Mouse (Mus musculus): Measurements from ENCODE around the gene Agrp.

Agrp gene

DNA sequence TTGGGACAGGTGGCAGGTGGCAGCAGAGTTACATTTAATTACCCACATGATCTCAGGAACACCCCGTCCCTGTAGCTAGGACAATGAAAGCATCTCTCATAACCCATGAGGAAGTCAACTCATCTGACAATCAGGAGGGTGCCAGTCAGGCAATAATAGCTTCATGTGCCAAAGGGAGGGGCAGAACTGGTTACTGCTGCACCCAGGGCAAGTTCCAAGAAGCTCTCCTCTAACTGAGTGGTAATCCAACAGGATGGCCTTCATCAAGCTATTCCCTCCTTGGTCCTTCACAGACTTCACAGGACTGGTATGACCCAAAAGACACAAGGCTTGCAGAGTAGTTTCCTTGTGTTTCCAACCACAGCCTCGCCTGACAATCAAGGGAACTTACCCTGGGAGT, 87.1 kb downstream of the Agrp start:
- no peak for DNase-seq (ENCODE audit: low spot score in 2 of 2)

DNA sequence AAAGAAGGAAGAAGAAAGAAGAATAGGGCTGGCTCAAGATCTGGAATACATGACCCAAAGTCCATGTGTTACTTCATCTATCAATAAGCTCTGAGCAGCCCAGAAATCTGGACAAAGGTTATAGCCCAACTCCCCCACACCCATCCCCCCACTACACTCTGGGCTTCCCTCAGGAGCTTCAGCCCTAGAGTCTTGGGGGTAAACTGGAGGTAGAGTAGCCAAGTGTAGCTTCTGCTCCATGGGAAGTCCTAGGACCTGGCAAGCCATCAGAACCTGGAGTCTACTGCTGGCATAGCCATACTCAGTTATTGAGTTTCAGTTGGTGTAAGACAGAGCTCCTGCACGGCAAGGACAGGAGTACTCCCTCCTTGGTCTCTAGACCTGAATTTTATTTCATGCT, 87.7 kb downstream of the Agrp start:
- DNase-seq (ENCODE audit: low spot score in 2 of 2), result no peak

DNA sequence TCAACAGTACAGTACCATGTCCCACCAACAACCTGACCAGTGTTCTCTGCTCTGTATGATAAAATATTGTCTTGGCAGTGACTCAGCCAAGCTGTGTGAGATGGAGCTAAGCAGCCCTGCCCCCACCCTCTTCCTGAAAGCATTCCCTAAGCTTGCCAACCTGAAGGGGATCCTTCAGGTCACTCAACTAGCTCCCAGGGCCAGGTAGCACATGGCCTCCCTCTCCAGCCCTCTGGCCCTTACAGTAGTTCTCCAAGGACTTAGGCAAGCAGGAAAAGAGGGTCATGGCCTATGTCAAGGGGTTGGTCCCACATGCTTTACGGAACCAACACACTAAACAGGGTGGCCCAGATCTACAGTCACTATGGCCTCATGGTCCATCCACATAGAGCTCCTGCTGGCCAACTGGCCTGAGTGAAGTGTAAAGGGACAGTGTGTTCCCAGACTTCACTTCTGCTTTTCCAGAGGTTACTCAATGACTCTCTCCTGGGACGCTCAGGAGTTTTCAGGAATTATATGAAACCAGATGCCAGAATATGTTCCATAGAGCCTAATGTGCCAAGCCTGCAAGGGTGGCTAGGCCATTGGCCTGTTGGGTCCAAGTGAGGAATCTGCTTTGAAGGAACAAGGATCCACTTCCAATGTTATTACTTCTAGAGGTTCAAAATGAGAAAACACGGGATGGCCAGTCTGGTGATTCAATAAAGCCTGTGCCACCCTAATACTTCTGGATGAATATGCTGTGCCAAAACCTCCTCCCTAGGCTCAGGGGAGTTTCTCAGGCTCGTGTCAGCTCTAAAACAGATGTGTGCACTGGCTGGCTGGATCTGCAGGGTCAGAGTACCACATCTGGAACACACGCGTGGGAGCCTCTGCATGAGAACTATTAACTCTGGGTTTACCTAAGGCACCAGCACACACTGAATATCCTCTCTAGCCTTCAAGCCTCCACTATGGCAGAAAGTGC, 90.5 kb downstream of the Agrp start:
- DNase-seq (ENCODE audit: low spot score in 2 of 2), result no peak

DNA sequence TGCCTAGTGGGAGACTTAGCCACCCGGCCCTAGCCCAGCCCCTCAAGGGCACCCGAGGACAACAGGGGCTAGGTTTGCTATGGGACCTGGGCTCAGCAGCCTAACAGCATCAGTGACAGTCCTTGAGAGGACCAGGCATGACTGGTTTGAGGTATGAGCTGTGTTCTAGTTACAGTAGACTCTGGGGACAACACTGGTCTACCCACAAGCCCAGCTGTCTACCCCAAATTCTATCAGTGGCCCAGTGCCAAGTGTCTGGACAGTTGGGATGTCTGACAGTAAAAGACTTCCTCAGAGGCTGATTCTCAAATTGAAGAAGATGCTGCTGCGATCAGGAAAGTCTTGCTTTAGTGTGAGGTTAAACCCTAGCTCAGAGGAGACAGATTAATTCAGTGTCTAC, 91.9 kb downstream of the Agrp start:
- peak; percentile 47 for DNase-seq (ENCODE audit: low spot score in 2 of 2)

DNA sequence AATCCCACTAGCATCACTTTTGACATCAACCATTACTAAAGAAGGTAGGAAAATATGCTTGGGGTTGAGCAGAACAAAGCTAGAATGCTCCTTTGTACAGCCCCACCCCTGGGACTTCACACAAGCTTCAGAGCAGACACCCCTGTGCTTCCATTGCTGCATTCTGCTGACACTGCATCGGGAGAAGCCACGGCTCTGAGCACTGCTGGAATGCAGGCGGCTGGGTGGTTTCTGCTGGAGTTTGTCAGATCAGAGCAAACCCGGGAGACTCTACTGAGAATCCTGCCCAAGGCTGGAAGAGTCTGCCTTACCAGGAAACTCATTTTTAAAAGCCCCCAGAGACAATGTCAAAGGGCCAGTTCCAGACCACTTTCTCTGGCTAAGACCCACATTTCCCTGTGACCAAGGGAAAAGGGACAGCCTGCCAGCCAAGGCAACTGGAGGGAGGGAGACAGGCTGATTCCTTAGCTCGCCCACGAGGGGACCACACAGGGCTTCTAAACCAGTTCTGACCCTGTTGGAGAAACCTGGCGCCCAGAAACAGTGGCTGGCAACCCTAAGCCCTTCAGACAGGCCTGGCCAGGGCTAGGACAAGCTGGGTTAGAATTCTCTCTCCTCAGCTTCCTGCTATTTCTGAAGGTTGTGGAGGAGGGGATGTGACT, 92.5 kb downstream of the Agrp start:
- no peak for DNase-seq (ENCODE audit: low spot score in 2 of 2)

DNA sequence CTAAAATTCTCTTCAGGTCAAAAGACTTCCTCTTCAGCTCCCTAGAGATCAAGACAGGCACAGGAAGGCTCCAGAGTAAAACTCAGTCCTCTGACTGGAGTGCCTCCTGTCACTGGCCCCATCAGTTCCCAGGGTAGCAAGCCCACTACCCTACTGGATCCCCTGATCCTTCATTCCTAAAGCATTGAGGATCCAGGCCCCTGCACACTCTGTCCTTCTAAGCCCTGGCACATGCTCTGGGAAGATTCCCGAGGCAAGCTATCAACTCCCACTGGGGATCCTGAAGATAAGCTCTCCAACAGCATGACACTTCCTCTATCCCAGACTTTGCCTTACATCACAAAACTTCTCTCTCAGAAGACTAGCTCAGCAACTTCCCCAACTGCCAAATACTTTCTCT, 93.5 kb downstream of the Agrp start:
- no peak for DNase-seq (ENCODE audit: low spot score in 2 of 2)

DNA sequence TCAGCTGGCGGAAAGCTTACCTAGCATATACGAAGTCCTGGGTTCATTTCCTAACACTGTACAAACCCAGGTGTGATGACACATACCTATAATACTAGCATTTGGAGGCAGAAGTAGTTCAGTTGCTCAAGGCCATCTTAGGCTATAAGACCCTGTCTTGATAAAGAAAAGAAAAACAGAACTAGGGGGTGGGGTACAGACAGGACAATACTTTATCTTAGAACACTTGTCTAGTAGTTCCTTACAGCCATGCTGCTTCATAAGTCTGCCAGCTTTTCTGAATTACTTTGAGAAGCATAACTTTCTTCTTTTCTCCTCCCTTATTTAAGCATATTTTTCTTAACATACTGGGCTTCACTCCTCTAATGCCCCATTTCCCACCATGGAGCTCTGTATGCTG, 94.4 kb downstream of the Agrp start:
- no peak for DNase-seq (ENCODE audit: low spot score in 2 of 2)

DNA sequence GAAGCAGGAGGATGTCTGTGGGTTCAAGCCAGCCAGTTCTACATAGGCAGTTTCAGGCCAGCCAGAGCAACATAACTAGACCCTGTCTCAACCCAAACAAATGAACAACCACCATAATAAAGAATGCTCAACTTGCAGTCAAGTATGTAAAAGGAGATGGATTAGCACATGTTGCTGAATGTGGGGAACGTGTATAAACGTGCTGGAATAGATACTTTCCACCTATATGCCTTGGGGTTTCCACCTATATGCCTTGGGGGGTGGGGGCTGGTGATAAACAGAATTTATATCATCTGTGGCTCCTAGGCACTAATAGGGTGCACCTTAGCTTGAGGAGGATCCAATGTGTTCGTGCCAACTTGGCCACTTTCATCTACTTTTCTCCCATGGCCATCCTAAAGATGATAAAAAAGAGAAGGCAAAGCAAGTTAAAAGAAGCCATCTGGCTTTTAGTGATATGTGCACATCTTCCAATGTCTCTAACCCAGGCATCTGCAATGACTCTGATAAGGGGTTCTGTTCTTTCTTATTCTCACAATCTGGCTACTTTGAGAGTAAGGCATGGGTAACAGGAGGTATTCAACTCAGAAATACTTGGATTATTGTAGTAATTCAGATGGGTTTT, 95.0 kb downstream of the Agrp start:
- DNase-seq (ENCODE audit: low spot score in 2 of 2), result no peak

DNA sequence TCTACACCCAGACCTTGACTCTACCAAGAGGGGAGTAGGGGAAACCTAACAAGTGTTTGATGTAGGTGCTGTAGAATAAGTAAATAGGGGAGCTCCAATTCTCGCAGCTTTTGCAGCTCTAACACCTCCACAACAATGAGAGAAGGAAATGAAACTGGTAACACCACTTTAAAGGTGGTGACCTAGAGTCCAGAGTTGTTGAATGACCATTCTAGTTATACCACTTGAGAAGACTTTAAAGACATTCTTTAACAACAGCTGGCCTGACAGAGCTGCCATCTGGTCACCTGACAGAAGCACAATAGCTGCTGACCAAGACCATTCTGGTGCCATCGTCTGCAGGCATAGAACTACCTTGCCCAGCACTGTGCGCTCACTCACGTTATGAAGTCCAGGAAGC, 98.3 kb downstream of the Agrp start:
- no peak for DNase-seq (ENCODE audit: low spot score in 2 of 2)

DNA sequence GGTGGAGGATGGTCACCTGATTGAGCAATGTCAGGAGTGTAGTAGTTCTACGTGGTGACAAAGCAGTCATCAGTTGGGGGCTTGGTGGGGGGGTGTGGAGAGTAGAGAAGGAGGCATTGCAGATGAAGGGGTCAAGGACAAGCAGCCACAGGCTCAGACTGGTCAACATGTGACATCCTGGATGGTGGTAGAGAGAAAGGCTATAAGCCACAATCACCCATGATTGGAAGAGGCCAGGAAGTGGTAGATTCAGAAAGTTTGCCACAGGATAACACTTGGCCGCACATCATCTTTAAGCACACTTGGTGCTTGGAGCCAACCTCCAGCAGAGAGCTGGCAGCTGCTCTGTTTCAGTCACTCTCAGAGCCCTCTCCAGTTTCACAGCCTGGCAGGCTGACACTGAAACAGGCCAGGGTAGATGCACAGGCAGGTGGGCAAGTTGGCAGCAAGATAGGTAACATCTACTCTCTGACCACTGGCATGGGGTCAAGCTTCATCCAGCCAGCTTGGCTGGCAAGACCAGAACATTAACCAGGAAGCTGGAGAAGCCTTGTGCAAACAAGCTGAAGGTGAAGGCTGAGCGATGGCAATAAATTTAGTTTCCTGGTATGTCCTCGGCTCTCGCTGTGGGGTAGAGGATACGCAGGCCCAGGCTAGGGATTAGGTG, 100.0 kb downstream of the Agrp start:
- no peak for DNase-seq (ENCODE audit: low spot score in 2 of 2)

DNA sequence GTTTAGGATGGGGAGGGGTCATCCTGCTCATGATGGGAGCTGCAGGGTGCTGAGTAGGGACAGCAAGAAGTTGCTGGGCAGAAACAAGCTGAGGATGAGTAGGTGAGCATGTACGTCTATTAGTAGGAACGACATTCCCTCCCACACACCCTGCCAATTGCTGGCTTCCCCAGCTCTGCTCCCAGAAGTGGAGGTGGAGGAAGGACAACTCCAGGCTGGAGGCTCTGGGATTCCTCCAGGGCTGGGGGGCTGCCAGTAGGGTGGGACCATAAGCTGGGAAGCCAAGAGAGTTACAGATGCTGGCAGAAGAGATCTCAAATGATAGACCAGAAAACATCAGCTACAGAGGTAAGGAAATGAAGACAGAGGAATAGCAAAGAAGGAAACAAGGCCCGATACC, 100.6 kb downstream of the Agrp start:
- peak; percentile 56 to 64 for DNase-seq (ENCODE audit: low spot score in 2 of 2)

DNA sequence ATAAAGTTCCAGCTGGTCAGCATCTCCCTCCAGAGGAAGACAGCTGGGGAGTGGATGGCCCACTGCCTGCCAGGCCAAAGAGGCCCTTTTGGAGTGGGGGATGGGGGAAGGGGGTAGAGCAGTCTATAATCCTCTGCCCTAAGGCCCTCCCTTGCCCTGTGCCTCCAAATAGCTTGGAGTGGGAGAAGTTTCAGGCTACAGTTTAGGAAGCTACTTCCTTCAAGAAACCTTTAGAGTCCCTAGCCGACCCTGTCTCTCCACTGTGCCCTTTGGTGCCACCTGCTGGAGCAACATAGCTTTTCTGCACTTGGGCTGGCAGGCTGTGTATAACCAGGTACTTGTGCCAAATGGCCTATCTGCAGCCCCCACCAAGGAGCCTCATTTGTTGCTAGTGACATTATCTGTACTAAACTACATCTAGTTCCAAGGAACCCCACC, 103.3 kb downstream of the Agrp start:
- DNase-seq (ENCODE audit: low spot score in 2 of 2), result peak; percentile 64 to 67

DNA sequence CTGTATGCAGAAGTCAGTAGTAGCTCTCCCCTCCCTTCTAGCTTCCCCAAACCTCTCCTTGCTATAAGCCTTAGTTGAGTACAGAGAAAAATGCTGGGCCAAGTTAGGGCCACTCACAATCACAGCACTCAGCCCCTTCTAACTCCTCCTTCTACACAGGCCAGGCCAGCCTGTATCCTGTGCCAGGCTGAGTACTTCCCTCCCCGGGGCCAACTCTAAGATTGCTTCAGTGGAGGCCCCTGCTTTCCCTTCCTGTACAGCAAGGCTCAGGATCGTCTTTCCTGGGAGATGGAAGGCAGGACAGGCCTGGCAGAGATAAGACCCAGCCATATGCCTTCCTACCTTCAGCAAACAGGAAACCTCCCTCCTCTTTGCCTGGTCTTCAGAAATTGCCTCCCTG, 103.8 kb downstream of the Agrp start:
- no peak for DNase-seq (ENCODE audit: low spot score in 2 of 2)

DNA sequence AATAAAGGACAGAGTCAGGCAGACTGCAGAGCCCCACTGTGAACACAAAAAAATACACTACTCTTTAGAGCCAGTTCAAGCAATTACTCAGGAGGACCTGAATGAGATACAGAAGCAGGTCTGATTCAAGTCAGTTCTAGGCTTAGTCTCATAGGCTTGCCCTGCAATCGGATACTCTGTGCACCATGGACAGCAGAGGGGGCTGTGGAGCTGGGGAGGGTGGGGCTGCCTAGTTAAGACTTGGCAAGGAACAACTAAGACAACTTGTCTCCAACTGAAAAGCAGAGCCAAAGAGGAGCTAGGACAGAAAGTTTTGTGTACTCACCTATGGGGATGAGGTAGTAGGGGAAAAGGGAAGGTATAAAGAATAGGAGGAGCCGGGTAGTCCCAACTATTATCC, 105.4 kb downstream of the Agrp start:
- no peak for DNase-seq (ENCODE audit: low spot score in 2 of 2)

DNA sequence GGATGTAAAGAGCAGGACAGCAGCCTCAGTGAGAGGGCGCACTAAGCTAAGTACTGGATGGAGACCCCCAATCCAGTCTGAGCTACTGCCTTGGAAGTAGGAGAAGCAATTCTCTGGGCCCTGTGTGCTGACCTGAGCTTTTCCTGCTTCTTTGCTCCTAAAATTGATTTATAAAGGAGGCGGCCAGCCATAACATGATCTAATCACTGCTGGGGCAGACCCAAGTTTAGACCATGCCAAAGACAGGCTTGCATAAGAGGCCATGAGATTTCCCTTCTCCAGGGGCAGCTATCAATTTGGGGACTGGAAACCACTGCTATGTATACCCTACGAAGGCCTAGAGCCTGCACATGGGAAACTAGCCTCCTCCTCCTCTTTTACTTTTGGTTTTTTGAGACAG, 107.9 kb downstream of the Agrp start:
- no peak for DNase-seq (ENCODE audit: low spot score in 2 of 2)

DNA sequence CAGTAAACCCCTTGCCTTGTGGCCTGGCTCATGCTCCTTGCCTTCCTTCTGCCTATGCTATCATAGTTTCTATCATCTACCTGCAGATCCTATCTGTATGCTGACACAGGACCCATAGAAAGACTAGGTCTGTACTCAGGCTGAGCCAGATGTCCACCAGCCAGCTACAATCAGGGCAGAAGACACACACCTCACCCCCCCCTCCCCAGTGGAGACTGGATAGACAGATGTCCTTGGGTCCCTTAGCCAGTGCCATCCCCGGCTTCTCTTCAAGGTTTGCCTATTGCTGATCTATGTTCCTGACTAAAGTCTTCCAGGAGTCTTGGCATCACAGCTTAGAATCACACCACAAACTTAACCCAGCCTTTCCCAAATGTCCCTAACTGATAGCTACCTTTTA, 109.0 kb downstream of the Agrp start:
- no peak for DNase-seq (ENCODE audit: low spot score in 2 of 2)

DNA sequence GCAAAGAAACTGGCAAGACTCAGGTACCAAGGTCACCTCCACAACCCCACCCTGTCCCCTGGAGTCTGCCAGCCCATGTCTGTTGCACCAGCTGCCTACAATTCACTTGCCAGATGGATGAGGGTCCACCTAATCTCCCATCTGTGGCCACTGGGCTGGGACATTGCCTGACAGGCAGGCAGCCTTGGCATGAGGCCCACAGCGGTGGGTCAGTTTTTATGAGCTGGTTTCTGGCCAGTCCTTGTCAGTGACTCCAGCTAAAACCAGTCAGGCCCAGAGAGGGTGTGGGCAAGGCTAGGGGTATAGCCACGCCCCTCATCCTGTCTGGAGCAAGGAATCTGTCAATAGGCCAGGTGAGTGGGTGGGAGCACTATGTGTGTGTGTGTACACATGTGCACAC, 110.1 kb downstream of the Agrp start:
- DNase-seq (ENCODE audit: low spot score in 2 of 2), result no peak

DNA sequence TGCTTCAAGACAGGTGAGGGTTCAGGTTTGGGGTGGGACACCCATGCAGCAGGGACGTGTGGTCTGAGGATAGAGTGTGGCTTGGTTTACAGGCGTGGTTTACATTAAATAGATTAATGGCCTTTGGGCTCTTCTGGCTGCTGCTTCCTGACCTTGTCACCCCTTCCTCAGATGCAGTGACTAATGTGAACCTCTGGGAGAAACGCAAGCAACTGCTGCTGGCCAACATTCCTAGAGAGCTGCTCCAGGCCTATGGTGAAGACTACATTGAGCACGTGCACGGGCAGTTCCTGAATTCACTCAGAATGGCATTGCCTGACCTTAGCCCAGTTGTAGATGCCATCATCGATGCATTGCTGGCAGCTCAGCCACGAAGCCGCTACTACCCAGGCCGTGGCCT, 114.3 kb downstream of the Agrp start:
- DNase-seq (ENCODE audit: low spot score in 2 of 2), result no peak

DNA sequence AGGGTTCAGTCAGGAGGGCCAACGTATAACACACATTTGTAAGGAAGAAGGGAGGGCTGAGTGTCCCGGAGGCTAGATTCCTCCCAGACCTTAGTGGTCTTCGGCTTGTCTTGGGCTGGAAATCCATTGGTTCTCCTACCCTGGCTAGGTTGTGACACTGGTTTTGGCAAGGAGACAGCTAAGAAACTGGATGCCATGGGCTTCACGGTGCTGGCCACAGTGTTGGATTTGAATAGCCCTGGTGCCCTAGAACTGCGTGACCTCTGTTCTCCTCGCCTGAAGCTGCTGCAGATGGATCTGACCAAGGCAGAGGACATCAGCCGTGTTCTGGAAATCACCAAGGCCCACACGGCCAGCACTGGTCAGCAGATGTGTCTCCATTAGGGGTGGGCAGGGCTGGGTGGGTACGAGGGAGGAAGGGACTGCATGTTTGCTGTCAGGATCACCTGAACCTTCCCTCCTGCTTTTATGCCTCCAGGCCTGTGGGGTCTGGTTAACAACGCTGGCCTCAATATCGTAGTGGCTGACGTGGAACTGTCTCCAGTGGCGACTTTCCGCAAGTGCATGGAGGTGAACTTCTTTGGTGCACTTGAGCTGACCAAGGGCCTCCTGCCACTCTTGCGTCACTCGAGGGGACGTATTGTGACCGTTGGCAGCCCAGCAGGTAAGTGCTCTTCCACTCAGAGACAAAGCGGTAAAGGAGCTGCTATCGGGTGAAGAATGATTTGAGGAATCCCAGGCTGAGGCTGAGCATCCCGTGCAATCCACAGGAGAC, 115.0 kb downstream of the Agrp start:
- DNase-seq (ENCODE audit: low spot score in 2 of 2), result no peak

DNA sequence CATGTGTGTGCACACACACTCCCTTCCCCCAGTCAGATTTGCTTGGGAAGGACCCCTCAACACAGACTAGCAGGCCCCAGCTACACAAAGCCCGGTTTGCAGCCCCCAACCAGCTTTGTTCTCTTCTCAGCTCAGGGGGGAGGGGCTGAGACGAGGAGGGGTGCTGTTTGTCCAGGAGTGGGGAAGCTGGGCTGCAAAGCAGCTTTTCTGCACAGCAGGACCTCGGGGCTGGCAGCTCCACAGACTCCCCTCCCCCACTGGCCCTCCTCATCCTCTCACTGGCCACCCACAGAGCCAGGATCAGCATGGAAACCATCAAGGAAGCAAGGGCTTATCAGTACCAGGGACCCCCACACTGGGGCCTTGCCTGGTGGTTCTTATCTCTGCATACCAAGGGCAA, 116.1 kb downstream of the Agrp start:
- no peak for DNase-seq (ENCODE audit: low spot score in 2 of 2)

DNA sequence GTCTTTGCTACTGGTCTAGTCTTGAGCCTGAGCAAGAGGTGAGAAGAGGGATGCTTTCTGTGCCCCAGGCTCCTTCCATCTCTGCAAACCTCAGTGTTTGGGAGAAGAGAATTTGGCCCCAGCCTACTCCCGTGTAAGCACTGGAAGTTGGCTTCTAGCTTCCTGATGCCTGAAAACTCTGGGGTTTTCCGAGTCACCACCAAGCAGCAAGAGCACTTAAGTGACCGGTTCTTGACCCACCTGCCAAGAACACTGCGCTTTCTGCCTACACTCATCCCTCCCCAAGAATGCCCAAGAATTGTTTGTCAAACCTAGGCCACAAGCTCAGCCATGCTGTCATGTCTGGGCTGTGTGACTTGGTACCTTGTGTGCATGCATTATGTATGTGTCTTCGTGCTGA, 116.7 kb downstream of the Agrp start:
- DNase-seq (ENCODE audit: low spot score in 2 of 2), result no peak

Measured in right cerebral cortex, adult 2 months (tissue).